Mouse (Mus musculus) MEL (cell line): ENCODE data around the gene Ifit3b. TPM values are rescaled to one million over a fixed set of nuclear protein-coding genes. Genes with fewer than 3 reads are reported as not detected.

Experiments used
- DNase-seq: peaks from one replicate; pipeline ENCODE4 v3.0.0; 2011; ENCODE audit warnings: low read depth, low spot score
- H3K27ac ChIP-seq: 2 replicates; pipeline ENCODE4 v1.5.1; 2012; ENCODE audit warnings: low read depth, mild to moderate bottlenecking, control low read depth, low read length, moderate library complexity; ENCODE audit not compliant: control insufficient read depth
- H3K27me3 ChIP-seq, 2 experiments: fragments of 150-350 bp in 1 of 2; sonication (generic) in 1 of 2; 2 replicates each; pipeline ENCODE4 v1.6.1; 2012; ENCODE audit warnings: low read length in 2 of 2, mild to moderate bottlenecking in 2 of 2, improper control_type of control experiment in 1 of 2, moderate library complexity in 1 of 2; ENCODE audit not compliant: insufficient read depth in 2 of 2, control insufficient read depth in 1 of 2
- H3K36me3 ChIP-seq, 2 experiments: 2 replicates each; pipeline ENCODE4 v1.6.1; 2012 to 2014; ENCODE audit warnings: low read length in 2 of 2, improper control_type of control experiment in 1 of 2, inconsistent platforms in 1 of 2, mild to moderate bottlenecking in 1 of 2; ENCODE audit not compliant: insufficient read depth in 2 of 2, control insufficient read depth in 1 of 2
- H3K4me1 ChIP-seq, 2 experiments: fragments of 150-350 bp in 1 of 2; sonication (generic) in 1 of 2; 2 replicates each; pipeline ENCODE4 v1.6.1; 2012; ENCODE audit warnings: low read length in 2 of 2, improper control_type of control experiment in 1 of 2, mild to moderate bottlenecking in 1 of 2; ENCODE audit not compliant: insufficient read depth in 2 of 2, control insufficient read depth in 1 of 2
- H3K4me3 ChIP-seq, 2 experiments: fragments of 150-350 bp in 1 of 2; sonication (generic) in 1 of 2; 2 replicates each; pipeline ENCODE4 v1.5.1; 2012; ENCODE audit warnings: low read depth in 2 of 2, low read length in 2 of 2, mild to moderate bottlenecking in 2 of 2, moderate library complexity in 2 of 2, control low read depth in 1 of 2, improper control_type of control experiment in 1 of 2; ENCODE audit not compliant: control insufficient read depth in 1 of 2, insufficient read depth in 1 of 2
- H3K79me2 ChIP-seq: 2 replicates; pipeline ENCODE4 v1.6.1; 2012; ENCODE audit warnings: mild to moderate bottlenecking, low read length, moderate library complexity; ENCODE audit not compliant: control insufficient read depth, poor library complexity, insufficient read depth
- H3K9ac ChIP-seq: 2 replicates; pipeline ENCODE4 v1.6.1; 2012; ENCODE audit warnings: low read depth, mild to moderate bottlenecking, control low read depth, low read length, moderate library complexity; ENCODE audit not compliant: control insufficient read depth, poor library complexity, severe bottlenecking
- H3K9me3 ChIP-seq: fragments of 150-350 bp; sonication (generic); replicated peaks from 2 replicates; pipeline ENCODE4 v1.6.1; 2012; ENCODE audit warnings: mild to moderate bottlenecking, low read length, improper control_type of control experiment, moderate library complexity; ENCODE audit not compliant: insufficient read depth
- BHLHE40 ChIP-seq: IDR thresholded peaks from 2 replicates; pipeline ENCODE4 v1.6.1; 2012; ENCODE audit warnings: low read depth, mild to moderate bottlenecking, inconsistent platforms, low read length, improper control_type of control experiment, borderline replicate concordance
- CHD1 ChIP-seq: IDR thresholded peaks from 2 replicates; pipeline ENCODE4 v1.6.1; 2012; ENCODE audit warnings: low read depth, mild to moderate bottlenecking, inconsistent platforms, low read length, improper control_type of control experiment
- GATA1 ChIP-seq: IDR thresholded peaks from 2 replicates; pipeline ENCODE4 v1.6.1; 2011; ENCODE audit warnings: low read depth, low read length, improper control_type of control experiment
- HCFC1 ChIP-seq: IDR thresholded peaks from 2 replicates; pipeline ENCODE4 v1.6.1; 2012; ENCODE audit warnings: low read depth, mild to moderate bottlenecking, inconsistent platforms, low read length, improper control_type of control experiment, moderate library complexity
- JUND ChIP-seq: IDR thresholded peaks from 2 replicates; pipeline ENCODE4 v1.6.1; 2011; ENCODE audit warnings: low read depth, mild to moderate bottlenecking, improper control_type of control experiment, low read length
- MAFK ChIP-seq: IDR thresholded peaks from 2 replicates; pipeline ENCODE4 v1.6.1; 2011; ENCODE audit warnings: low read depth, mild to moderate bottlenecking, low read length, improper control_type of control experiment, borderline replicate concordance
- MAX ChIP-seq: IDR thresholded peaks from 2 replicates; pipeline ENCODE4 v1.6.1; 2011; ENCODE audit warnings: low read length, improper control_type of control experiment
- MXI1 ChIP-seq: IDR thresholded peaks from 2 replicates; pipeline ENCODE4 v1.6.1; 2011; ENCODE audit warnings: mild to moderate bottlenecking, low read depth, low read length, improper control_type of control experiment
- MYB ChIP-seq: IDR thresholded peaks from 2 replicates; pipeline ENCODE4 v1.6.1; 2011; ENCODE audit warnings: mild to moderate bottlenecking, low read depth, low read length, improper control_type of control experiment
- POLR2A ChIP-seq, 2 experiments: IDR thresholded peaks; 2 replicates each; pipeline ENCODE4 v1.6.1; 2011 to 2012; ENCODE audit warnings: low read length in 2 of 2, mild to moderate bottlenecking in 2 of 2, control low read depth in 1 of 2, improper control_type of control experiment in 1 of 2, low read depth in 1 of 2, moderate library complexity in 1 of 2; ENCODE audit not compliant: control insufficient read depth in 1 of 2, insufficient read depth in 1 of 2, poor library complexity in 1 of 2
- POLR2AphosphoS5 ChIP-seq: IDR thresholded peaks from 2 replicates; pipeline ENCODE4 v1.6.1; 2012; ENCODE audit warnings: low read depth, borderline replicate concordance, mild to moderate bottlenecking, inconsistent platforms, low read length, moderate library complexity, mixed read lengths
- RAD21 ChIP-seq: IDR thresholded peaks from 2 replicates; pipeline ENCODE4 v1.6.1; 2011; ENCODE audit warnings: mild to moderate bottlenecking, low read depth, low read length, improper control_type of control experiment
- SIN3A ChIP-seq: IDR thresholded peaks from 2 replicates; pipeline ENCODE4 v1.6.1; 2012; ENCODE audit warnings: low read length, improper control_type of control experiment, inconsistent platforms
- SMC3 ChIP-seq: IDR thresholded peaks from 2 replicates; pipeline ENCODE4 v1.6.1; 2011; ENCODE audit warnings: low read depth, low read length, improper control_type of control experiment
- TAL1 ChIP-seq: IDR thresholded peaks from 2 replicates; pipeline ENCODE4 v1.6.1; 2012; ENCODE audit warnings: mild to moderate bottlenecking, inconsistent platforms, low read length, moderate library complexity, mixed read lengths
- TCF12 ChIP-seq: IDR thresholded peaks from 2 replicates; pipeline ENCODE4 v1.6.1; 2014; ENCODE audit warnings: low read depth, mild to moderate bottlenecking, inconsistent platforms, low read length, improper control_type of control experiment, moderate library complexity
- USF2 ChIP-seq, 2 experiments: IDR thresholded peaks; 2 replicates each; pipeline ENCODE4 v1.6.1; 2011 to 2012; ENCODE audit warnings: improper control_type of control experiment in 2 of 2, low read length in 2 of 2, borderline replicate concordance in 1 of 2, inconsistent platforms in 1 of 2, low read depth in 1 of 2, mild to moderate bottlenecking in 1 of 2; ENCODE audit not compliant: insufficient read depth in 1 of 2
- ZC3H11A ChIP-seq: IDR thresholded peaks from 2 replicates; pipeline ENCODE4 v1.6.1; 2012; ENCODE audit warnings: low read depth, mild to moderate bottlenecking, inconsistent platforms, low read length, improper control_type of control experiment
- ZKSCAN1 ChIP-seq: IDR thresholded peaks from 2 replicates; pipeline ENCODE4 v1.6.1; 2012; ENCODE audit warnings: low read depth, mild to moderate bottlenecking, inconsistent platforms, low read length, improper control_type of control experiment, moderate library complexity
- ZMIZ1 ChIP-seq: IDR thresholded peaks from 2 replicates; pipeline ENCODE4 v1.6.1; 2012; ENCODE audit warnings: low read depth, mild to moderate bottlenecking, inconsistent platforms, low read length, improper control_type of control experiment, moderate library complexity
- ZNF384 ChIP-seq: IDR thresholded peaks from 2 replicates; pipeline ENCODE4 v1.6.1; 2012; ENCODE audit warnings: low read depth, mild to moderate bottlenecking, inconsistent platforms, low read length, improper control_type of control experiment
- polyA plus RNA-seq, 2 experiments: library from polyadenylated mRNA; stranded (reverse) in 1 of 2; unstranded in 1 of 2; fragments of >175 nt in 1 of 2; fragments of >200 nt in 1 of 2; gene quantifications; 2 replicates each; pipeline versions ENCODE4 v1.2.1 to v1.2.4; 2012; ENCODE audit warnings: low replicate concordance in 2 of 2, low read depth in 1 of 2; ENCODE audit not compliant: insufficient read length in 2 of 2, insufficient read depth in 1 of 2, missing spikeins in 1 of 2
- total RNA-seq: library from RNA; depleted of rRNA; stranded (reverse); fragments of 300-350 nt; gene quantifications from 2 replicates; pipeline ENCODE4 v1.2.3, GENCODE M21; 2012

Ifit3b gene
- total and polyA plus RNA-seq, 3 experiments: not detected

DNA sequence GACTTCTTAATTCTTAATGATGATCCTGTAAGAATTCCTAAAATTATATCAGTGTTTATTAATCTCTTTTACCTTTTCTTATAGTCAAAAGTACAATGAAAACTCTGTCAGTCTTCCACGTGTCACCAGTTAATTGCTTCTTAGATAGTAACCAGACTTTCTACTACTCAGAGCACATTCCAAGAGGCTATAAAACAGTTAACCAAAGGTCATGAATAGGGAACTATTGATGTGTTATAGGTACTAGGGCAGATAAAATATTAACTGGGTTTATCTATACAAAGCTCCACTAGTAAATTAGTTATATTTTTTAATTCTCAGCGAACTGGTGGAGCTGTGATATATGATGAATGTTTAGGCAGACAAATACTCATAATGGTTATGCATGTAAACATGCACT lies 19.7 kb downstream of the Ifit3b start:
- DNase-seq: no peak
- no peaks in the 10 kb centered on the region for H3K9me3 ChIP-seq
- H3K36me3 ChIP-seq: no peaks in the 10 kb centered on the region
- H3K4me1 ChIP-seq: no peaks in the 10 kb centered on the region
- H3K27ac ChIP-seq: no peak overlapping the region
- H3K27me3 ChIP-seq: peaks cover 2 to 6% of the 10 kb centered on the region in 2 experiments; a peak in 3 of 4 replicates
- H3K79me2 ChIP-seq: no peaks in the 10 kb centered on the region
- no peak overlapping the region for H3K4me3 ChIP-seq
- TF ChIP-seq RAD21 (no peak), ZC3H11A (no peak), MXI1 (no peak), POLR2A (IDR thresholded peaks at IDR 0.05; ENCODE audit: control insufficient read depth in 1 of 2, insufficient read depth in 1 of 2, low read depth in 1 of 2, low read length in 2 of 2, poor library complexity in 1 of 2) (no peak), POLR2AphosphoS5 (no peak), CHD1 (no peak), SMC3 (no peak), USF2 (IDR thresholded peaks at IDR 0.05; ENCODE audit: borderline replicate concordance in 1 of 2, insufficient read depth in 1 of 2, low read depth in 1 of 2, low read length in 2 of 2) (no peak)
- no peak overlapping the region for H3K9ac ChIP-seq

DNA sequence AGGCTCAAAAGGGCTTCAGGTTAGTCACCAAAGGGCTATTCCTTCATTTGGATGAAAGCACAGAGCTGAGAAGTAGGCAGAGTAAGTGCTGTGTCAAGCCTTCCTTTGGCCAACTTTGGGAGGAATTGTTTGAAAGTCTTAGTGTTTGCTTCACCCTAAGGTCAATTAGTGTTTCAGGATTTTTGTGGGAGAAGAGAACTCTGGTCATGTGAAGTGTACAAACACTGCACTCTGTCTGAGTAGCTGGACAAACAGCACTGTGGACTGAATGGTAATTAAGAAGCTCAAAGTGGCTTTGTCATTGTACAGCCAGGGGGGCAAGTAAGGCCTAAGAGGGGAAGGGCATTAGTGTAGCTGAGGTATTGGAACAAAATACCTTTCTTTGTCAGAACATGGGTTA lies 23.7 kb downstream of the Ifit3b start:
- Histone ChIP-seq H3K27ac (no peak overlapping the region), H3K36me3 (no peaks in the 10 kb centered on the region), H3K9me3 (no peaks in the 10 kb centered on the region), H3K4me3 (no peak overlapping the region), H3K9ac (no peak overlapping the region), H3K79me2 (no peaks in the 10 kb centered on the region), H3K4me1 (no peaks in the 10 kb centered on the region), H3K27me3 (peaks cover 2% of the 10 kb centered on the region in 2 experiments)
- TF ChIP-seq SIN3A: no peak
- TF ChIP-seq HCFC1: no peak
- TF ChIP-seq ZNF384: no peak
- TF ChIP-seq CHD1: no peak
- no peak for TF ChIP-seq MAFK
- no peak for TF ChIP-seq GATA1
- no peak for TF ChIP-seq TCF12
- no peak for TF ChIP-seq POLR2AphosphoS5
- no peak for DNase-seq

DNA sequence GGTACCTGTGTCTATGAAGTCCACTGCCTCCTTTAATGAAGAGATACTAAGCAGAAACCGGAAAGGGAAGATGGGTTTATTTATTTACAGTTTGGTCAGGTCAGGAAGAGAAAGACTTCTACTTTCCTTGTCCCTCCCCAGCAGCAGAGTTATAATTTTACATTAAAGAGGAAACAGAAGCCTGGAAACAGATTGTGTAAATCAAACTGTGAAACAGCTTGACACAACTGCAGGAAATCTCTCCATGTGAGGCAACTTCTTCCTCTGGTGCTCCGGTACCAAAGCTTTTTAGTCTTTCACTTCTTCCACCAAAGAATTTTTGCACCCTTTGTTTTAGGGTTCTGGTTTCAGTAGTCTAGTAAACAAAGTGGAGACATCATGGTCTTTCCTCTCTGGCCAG lies 25.7 kb downstream of the Ifit3b start:
- DNase-seq: no peak
- Histone ChIP-seq H3K79me2 (no peaks in the 10 kb centered on the region), H3K9ac (no peak overlapping the region), H3K27me3 (peaks cover 0 to 2% of the 10 kb centered on the region in 2 experiments), H3K4me3 (no peak overlapping the region), H3K36me3 (no peaks in the 10 kb centered on the region), H3K9me3 (no peaks in the 10 kb centered on the region), H3K27ac (no peak overlapping the region), H3K4me1 (no peaks in the 10 kb centered on the region)
- TF ChIP-seq MYB (no peak), BHLHE40 (no peak), MAX (no peak), ZMIZ1 (no peak), TAL1 (no peak), ZKSCAN1 (no peak), JUND (no peak), POLR2AphosphoS5 (no peak), SIN3A (no peak)
